Mouse (Mus musculus) neural tube, embryonic 11.5 days (tissue): Measurements from ENCODE around the gene Exosc2. TPM values are rescaled to one million over a fixed set of nuclear protein-coding genes. Genes with fewer than 3 reads are reported as not detected.
A peak's percentile ranks its signal among the peaks of the same experiment; 100 is the strongest.

Source experiments
- ATAC-seq: fragments of 200-750 bp; cut with Nextera tagmentation; 2 replicates; pipeline ENCODE4 v1.8.0; 2017; ENCODE audit warnings: moderate number of reproducible peaks, mild to moderate bottlenecking, moderate TSS enrichment, moderate library complexity; ENCODE audit not compliant: insufficient read depth, low FRiP score, low TSS enrichment
- DNase-seq: peaks from one replicate; pipeline ENCODE4 v3.0.0-alpha.2; 2015; ENCODE audit warnings: low spot score
- H3K27ac ChIP-seq: fragments of 300-500 bp; sonication (generic); 2 replicates; pipeline ENCODE4 v1.5.1; 2014; ENCODE audit warnings: low read depth, mild to moderate bottlenecking, low read length
- H3K27me3 ChIP-seq: fragments of 300-500 bp; sonication (generic); 2 replicates; pipeline ENCODE4 v1.6.1; 2014; ENCODE audit warnings: mild to moderate bottlenecking, low read length, mixed read lengths; ENCODE audit not compliant: control insufficient read depth, insufficient read depth
- H3K36me3 ChIP-seq: fragments of 300-500 bp; sonication (generic); 2 replicates; pipeline ENCODE4 v1.6.1; 2014; ENCODE audit warnings: mild to moderate bottlenecking, low read length, moderate library complexity, mixed read lengths; ENCODE audit not compliant: control insufficient read depth, insufficient read depth
- H3K4me1 ChIP-seq: fragments of 300-500 bp; sonication (generic); 2 replicates; pipeline ENCODE4 v1.6.1; 2014; ENCODE audit warnings: low read length, mixed read lengths; ENCODE audit not compliant: control insufficient read depth, insufficient read depth
- H3K4me2 ChIP-seq: fragments of 300-500 bp; sonication (generic); 2 replicates; pipeline ENCODE4 v1.6.1; 2014; ENCODE audit warnings: low read depth, mild to moderate bottlenecking, moderate library complexity
- H3K4me3 ChIP-seq: fragments of 300-500 bp; sonication (generic); 2 replicates; pipeline ENCODE4 v1.5.1; 2014; ENCODE audit warnings: low read depth, low read length
- H3K9ac ChIP-seq: fragments of 300-500 bp; sonication (generic); 2 replicates; pipeline ENCODE4 v1.6.1; 2014; ENCODE audit warnings: mild to moderate bottlenecking, low read length
- H3K9me3 ChIP-seq: fragments of 300-500 bp; sonication (generic); 2 replicates; pipeline ENCODE4 v1.6.1; 2016; ENCODE audit warnings: low read length; ENCODE audit not compliant: control insufficient read depth
- WGBS: fragments of 180-500 bp; shearing (Covaris S2); extraction: QIAGEN DNeasy Blood & Tissue Kit; methylation state at CpG from one replicate; pipeline ENCODE4 v1.1.7; 2014; 5-methylcytosine and 5-hydroxymethylcytosine counted together
- polyA plus RNA-seq: library from polyadenylated mRNA; unstranded; fragments of >200 nt; fragmentation: Nextera tagmentation; extraction: Ambion mirVana; gene quantifications from 2 replicates; pipeline ENCODE4 v1.2.1, GENCODE M21; 2014

Gene Exosc2
- polyA plus RNA-seq, 1 experiment from 2014 or later, result 54.7 TPM

DNA sequence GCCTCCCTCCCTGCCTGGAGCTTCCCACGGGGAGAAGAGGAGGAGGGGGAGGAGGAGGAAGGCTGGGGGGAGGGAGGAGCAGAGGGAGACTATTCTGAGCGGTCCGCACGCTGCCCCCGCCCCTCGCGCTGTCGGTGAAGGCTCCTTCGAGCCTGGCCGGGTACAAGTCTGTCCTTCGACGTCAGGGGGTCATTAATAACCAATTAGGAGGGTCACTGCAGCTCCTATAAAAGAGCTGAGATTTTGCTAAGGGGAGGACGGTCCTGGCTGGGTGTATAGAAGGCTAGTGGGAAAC lies 31.1 kb upstream of the Exosc2 start:
- peaks cover 96% of the 10 kb centered on the region for H3K27me3 ChIP-seq
- WGBS, result 0% methylated on average over 12 of the region's 13 CpGs
- H3K9ac ChIP-seq, result no peak overlapping the region
- peak overlapping the region; percentile 53 for H3K4me2 ChIP-seq
- DNase-seq (no peak), ATAC-seq (peak; percentile 17; the same call in 1 of the 2 replicates)
- H3K36me3 ChIP-seq, result no peaks in the 10 kb centered on the region
- H3K4me3 ChIP-seq, result peak overlapping the region; percentile 31
- H3K9me3 ChIP-seq, result no peaks in the 10 kb centered on the region
- peaks cover 39% of the 10 kb centered on the region for H3K4me1 ChIP-seq
- H3K27ac ChIP-seq, result no peak overlapping the region

DNA sequence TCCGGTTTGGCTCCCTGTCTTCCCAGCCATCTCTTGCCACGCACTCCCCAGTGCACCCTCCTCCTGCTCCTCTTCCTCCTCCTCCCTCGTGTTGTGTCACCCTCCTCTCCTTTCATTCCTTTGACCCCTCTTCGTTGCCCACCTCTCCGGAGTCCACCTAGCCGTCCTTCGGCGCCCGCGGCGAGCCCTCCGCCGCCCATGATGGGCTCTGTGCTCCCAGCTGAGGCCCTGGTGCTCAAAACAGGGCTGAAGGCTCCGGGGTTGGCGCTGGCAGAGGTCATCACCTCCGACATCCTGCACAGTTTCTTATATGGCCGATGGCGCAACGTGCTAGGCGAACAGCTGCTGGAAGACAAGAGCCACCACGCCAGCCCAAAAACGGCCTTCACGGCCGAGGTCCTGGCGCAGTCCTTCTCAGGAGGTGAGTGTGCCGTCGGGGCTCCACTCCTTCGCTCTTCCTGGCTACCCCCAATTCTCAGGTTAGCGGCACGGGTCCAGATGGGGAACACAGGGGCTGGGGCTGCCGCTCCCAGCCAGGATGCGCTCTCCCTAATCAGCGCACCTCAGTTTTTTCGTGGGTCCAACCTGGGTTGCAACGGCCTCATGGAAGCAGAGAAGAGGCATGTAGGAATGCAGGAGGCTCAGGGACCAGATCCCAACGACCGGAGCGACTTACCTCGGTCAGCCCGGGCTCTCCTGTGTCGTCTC lies 30.5 kb upstream of the Exosc2 start, which contains the start of gene Prdm12:
Gene Prdm12, plus strand, starts transcription at position 137 of the 708 bp plus-strand sequence.
- peak within 1 kb of the TSS; percentile 31 for H3K4me3 ChIP-seq
- ATAC-seq, result no peak
- H3K4me1 ChIP-seq, result peaks cover 39% of the 10 kb centered on the region
- H3K27me3 ChIP-seq, result peaks cover 96% of the 10 kb centered on the region
- DNase-seq, result peak; percentile 48
- under 1% methylated on average over 41 of the region's 41 CpGs for WGBS
- H3K36me3 ChIP-seq, result no peaks in the 10 kb centered on the region
- peak within 1 kb of the TSS; percentile 53 for H3K4me2 ChIP-seq
- no peak within 1 kb of the TSS; the same call in 1 of the 2 replicates for H3K27ac ChIP-seq
- no peaks in the 10 kb centered on the region for H3K9me3 ChIP-seq
- peak within 1 kb of the TSS; percentile 18 for H3K9ac ChIP-seq

DNA sequence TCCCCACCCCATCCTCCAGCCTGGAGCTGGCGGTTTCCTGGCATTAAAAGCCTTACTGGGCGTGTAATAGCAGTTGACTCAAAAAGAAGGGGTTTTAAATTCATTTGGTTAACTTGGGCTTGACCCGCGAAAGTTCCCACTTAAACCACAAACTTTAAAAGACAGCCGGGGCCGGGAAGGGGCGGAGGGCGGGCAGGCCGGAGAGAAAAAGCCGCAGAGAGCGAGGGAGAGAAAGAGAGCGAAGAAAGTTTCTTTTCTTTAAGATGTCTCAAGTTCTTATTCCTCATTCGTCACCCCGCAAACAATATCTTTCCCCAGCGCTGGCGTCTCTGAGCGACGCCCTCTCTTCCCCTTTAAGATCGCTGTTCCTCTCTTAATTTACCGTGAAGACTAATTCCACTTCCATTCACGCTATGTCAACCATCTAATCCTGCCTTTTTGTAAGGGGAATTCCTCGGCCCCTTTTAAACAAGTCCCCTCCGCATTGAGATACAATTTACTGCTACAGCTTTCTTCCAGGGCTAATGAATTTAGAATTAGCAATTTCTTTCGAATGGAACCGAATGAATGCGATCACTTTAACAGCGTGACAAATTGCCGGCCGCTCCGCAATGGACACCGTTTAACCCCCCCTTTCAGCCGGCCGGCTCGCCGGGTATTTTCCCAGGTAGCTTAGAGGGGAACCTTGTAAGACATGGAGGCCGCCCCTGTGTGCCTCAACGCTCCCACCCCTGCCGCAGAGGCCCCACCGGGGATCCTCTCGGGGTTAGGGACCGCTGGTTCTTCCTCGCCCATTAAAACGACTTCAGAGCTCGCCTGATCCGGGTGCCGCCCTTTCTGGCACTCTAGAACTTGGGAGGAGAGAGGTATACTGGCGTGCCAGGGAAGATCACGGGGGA lies 29.7 kb upstream of the Exosc2 start:
- Histone ChIP-seq H3K4me2 (peak overlapping the region; percentile 33; the same call in 1 of the 2 replicates), H3K27ac (no peak overlapping the region), H3K27me3 (peaks cover 96% of the 10 kb centered on the region), H3K36me3 (no peaks in the 10 kb centered on the region), H3K9me3 (no peaks in the 10 kb centered on the region), H3K4me3 (peak overlapping the region; percentile 31), H3K4me1 (peaks cover 31% of the 10 kb centered on the region), H3K9ac (peak overlapping the region; percentile 42)
- ATAC-seq, result peak; percentile 28; the same call in 1 of the 2 replicates
- WGBS, result under 1% methylated on average over 48 of the region's 48 CpGs
- peak; percentile 68 for DNase-seq

DNA sequence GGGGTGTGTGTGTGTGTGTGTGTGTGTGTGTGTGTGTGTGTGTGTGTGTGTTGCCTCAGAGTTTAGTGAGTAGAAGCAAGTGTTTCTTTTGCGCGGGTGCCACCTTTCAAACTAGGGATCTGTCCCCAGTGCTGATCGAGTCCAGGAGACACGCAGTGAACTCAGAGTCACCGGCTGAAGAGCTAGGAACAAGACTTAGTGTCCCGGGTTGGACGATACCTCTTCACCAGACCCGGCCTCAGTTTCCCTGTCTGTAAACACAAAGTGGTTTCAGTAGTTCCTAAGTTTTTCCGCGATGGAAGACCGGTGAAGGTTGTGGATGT lies 29.0 kb upstream of the Exosc2 start:
- H3K4me3 ChIP-seq, result peak overlapping the region; percentile 31
- peaks cover 25% of the 10 kb centered on the region for H3K4me1 ChIP-seq
- ATAC-seq (no peak), DNase-seq (no peak)
- H3K27ac ChIP-seq, result no peak overlapping the region
- peak overlapping the region; percentile 33 for H3K4me2 ChIP-seq
- H3K27me3 ChIP-seq, result peaks cover 96% of the 10 kb centered on the region
- H3K9me3 ChIP-seq, result no peaks in the 10 kb centered on the region
- H3K9ac ChIP-seq, result peak overlapping the region; percentile 42
- WGBS, result under 1% methylated on average over 11 of the region's 11 CpGs
- H3K36me3 ChIP-seq, result no peaks in the 10 kb centered on the region

DNA sequence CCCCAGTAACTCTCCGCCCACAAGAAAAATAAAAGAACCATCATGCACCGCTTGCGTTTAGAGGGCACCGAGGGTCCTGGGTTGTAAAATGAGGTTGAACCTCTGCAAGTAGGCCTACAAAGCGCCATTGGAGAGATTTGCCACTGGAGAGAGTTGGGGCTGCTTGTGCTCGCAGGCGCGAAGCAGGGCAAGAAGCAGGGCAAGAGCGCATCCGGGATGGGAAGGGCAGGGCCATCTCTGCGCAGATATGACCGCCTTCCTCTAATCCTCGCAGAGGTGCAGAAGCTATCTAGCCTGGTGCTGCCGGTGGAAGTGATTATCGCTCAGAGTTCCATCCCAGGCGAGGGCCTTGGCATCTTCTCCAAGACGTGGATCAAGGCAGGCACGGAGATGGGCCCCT lies 28.6 kb upstream of the Exosc2 start:
- peaks cover 22% of the 10 kb centered on the region for H3K4me1 ChIP-seq
- H3K9ac ChIP-seq, result peak overlapping the region; percentile 42
- no peaks in the 10 kb centered on the region for H3K36me3 ChIP-seq
- H3K4me2 ChIP-seq, result peak overlapping the region; percentile 30
- WGBS, result 1% methylated on average over 18 of the region's 18 CpGs
- peak overlapping the region; percentile 31 for H3K4me3 ChIP-seq
- peaks cover 97% of the 10 kb centered on the region for H3K27me3 ChIP-seq
- no peak overlapping the region for H3K27ac ChIP-seq
- no peaks in the 10 kb centered on the region for H3K9me3 ChIP-seq
- DNase-seq (no peak), ATAC-seq (no peak)

DNA sequence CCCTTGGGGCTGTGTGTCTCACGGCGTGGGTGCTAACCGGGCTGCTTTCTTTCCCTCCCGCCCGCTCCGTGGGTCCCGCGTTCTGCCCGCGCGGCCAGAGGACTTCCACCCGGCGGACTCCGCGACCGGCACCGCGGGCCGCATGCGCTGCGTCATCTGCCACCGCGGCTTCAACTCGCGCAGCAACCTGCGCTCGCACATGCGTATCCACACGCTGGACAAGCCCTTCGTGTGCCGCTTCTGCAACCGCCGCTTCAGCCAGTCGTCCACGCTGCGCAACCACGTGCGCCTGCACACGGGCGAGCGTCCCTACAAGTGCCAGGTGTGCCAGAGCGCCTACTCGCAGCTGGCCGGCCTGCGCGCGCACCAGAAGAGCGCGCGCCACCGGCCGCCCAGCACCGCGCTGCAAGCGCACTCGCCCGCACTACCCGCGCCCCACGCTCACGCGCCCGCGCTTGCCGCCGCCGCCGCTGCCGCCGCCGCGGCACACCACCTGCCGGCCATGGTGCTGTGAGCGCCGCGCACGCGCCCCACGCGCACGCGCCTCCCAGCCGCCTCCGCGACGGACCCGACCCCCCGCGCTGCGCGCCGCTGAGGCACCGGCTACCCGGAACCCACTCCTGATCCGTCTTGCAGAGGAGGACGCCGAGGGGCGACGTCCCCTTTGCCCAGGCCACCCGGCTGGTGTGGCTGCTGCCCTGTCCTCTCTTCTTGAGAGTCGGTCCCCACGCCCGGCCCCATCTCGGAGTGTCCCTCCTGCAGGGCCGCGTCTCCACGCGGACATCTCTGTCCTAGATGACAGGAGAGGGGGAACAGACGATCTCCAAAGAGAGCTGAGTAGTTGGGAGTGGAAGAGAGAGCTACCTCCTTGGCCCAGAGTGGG lies 16.3 kb upstream of the Exosc2 start:
- 2% methylated on average over 98 of the region's 109 CpGs for WGBS
- peak overlapping the region; percentile 4; the same call in 1 of the 2 replicates for H3K27ac ChIP-seq
- ATAC-seq, result no peak

DNA sequence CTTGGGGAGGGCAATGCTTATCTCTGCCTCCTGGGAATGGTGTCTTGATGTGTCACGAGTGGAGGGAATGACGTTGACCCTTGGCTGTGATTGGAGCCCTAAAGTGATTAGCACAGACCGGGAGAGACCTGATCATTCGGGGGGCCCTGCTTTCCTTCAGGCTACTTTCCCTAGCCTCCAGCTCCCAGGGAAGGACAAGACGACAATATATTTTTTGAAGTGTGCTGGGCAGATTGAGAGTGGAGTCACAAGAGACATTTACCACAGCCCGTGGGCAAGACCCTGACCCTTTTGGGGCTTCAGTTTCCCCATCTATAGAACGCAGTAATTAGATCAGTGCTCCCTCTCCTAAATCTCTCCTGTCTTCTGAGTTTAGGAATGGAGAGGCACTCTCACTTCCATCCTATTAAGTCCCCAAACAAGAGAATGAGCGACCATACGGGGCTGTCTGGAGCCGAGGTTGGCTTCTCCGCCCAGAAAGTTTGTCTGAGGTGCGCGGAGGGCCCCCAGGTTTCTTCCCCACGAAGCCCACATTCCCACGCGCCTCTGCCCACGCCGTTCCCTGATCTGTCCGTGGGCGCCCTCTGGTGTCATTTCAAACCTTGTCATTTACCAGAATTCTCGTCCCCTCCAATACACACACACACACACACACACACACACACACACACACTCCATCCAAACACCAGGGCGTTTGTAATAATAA lies 15.5 kb upstream of the Exosc2 start:
- Histone ChIP-seq H3K4me3 (peak overlapping the region; percentile 48), H3K9me3 (no peaks in the 10 kb centered on the region), H3K4me1 (peaks cover 6% of the 10 kb centered on the region; the same call in 1 of the 2 replicates), H3K36me3 (no peaks in the 10 kb centered on the region), H3K27ac (no peak overlapping the region), H3K4me2 (peak overlapping the region; percentile 85; the same call in 1 of the 2 replicates), H3K27me3 (peaks cover 77% of the 10 kb centered on the region), H3K9ac (no peak overlapping the region)
- peak; percentile 42 for DNase-seq
- 2% methylated on average over 22 of the region's 22 CpGs for WGBS
- no peak for ATAC-seq

More for the DNA sequence above, 16.3 kb upstream of the Exosc2 start:
- peak overlapping the region; percentile 48 for H3K4me3 ChIP-seq
- H3K9ac ChIP-seq, result peak overlapping the region; percentile 14; the same call in 1 of the 2 replicates
- H3K9me3 ChIP-seq, result no peaks in the 10 kb centered on the region
- peak; percentile 47 for DNase-seq
- peaks cover 85% of the 10 kb centered on the region for H3K27me3 ChIP-seq
- peaks cover 6% of the 10 kb centered on the region; the same call in 1 of the 2 replicates for H3K4me1 ChIP-seq
- peak overlapping the region; percentile 85 for H3K4me2 ChIP-seq
- no peaks in the 10 kb centered on the region for H3K36me3 ChIP-seq

DNA sequence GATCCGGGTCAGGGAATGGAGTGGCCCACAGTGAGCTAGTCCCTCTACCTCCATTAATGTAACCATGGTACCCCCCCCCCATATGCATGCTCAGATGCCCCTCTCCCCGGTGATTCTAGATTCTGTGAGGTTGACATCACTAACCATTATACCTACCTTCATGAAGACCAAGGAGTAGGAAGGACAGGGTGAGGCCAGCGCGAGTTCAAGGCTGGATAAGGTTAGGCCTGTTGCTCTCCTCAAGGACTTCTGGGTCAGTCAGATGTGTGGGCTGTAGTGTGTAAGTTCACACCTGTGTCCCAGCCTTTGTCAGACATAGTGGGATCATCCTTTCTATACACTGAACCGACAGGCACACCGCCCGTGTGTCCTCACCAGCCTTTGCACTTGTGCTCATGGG lies 14.1 kb upstream of the Exosc2 start:
- Histone ChIP-seq H3K9ac (no peak overlapping the region), H3K4me3 (no peak overlapping the region), H3K4me2 (no peak overlapping the region), H3K36me3 (no peaks in the 10 kb centered on the region), H3K4me1 (peaks cover 6% of the 10 kb centered on the region; the same call in 1 of the 2 replicates), H3K9me3 (no peaks in the 10 kb centered on the region), H3K27ac (no peak overlapping the region), H3K27me3 (peaks cover 63% of the 10 kb centered on the region)
- DNase-seq (no peak), ATAC-seq (no peak)
- WGBS, result 80% methylated on average over 7 of the region's 7 CpGs
